Mouse (Mus musculus) embryonic facial prominence, embryonic 13.5 days (tissue): Measurements from ENCODE around the gene Rap2c. TPM values are rescaled to one million over a fixed set of nuclear protein-coding genes. Genes with fewer than 3 reads are reported as not detected.

Source experiments
- ATAC-seq: fragments of 200-750 bp; cut with Nextera tagmentation; 2 replicates; pipeline ENCODE4 v1.8.0; 2017; ENCODE audit warnings: low read depth; ENCODE audit not compliant: insufficient number of reproducible peaks, insufficient read depth, low FRiP score, low TSS enrichment
- H3K27ac ChIP-seq: fragments of 300-500 bp; sonication (generic); 2 replicates; pipeline ENCODE4 v1.5.1; 2015; ENCODE audit warnings: moderate library complexity, mild to moderate bottlenecking, inconsistent platforms
- H3K27me3 ChIP-seq: fragments of 300-500 bp; sonication (generic); 2 replicates; pipeline ENCODE4 v1.6.1; 2015; ENCODE audit warnings: mild to moderate bottlenecking, inconsistent platforms
- H3K36me3 ChIP-seq: fragments of 300-500 bp; sonication (generic); 2 replicates; pipeline ENCODE4 v1.6.1; 2015; ENCODE audit warnings: mild to moderate bottlenecking, inconsistent platforms
- H3K4me1 ChIP-seq: fragments of 300-500 bp; sonication (generic); 2 replicates; pipeline ENCODE4 v1.6.1; 2015; ENCODE audit warnings: inconsistent platforms
- H3K4me2 ChIP-seq: fragments of 300-500 bp; sonication (generic); 2 replicates; pipeline ENCODE4 v1.6.1; 2015; ENCODE audit warnings: moderate library complexity, mild to moderate bottlenecking, inconsistent platforms
- H3K4me3 ChIP-seq: fragments of 300-500 bp; sonication (generic); 2 replicates; pipeline ENCODE4 v1.5.1; 2015; ENCODE audit warnings: mild to moderate bottlenecking, inconsistent platforms
- H3K9ac ChIP-seq: fragments of 300-500 bp; sonication (generic); 2 replicates; pipeline ENCODE4 v1.6.1; 2015; ENCODE audit warnings: mild to moderate bottlenecking, inconsistent platforms
- H3K9me3 ChIP-seq: fragments of 300-500 bp; sonication (generic); 2 replicates; pipeline ENCODE4 v1.6.1; 2016; ENCODE audit warnings: inconsistent platforms
- WGBS: fragments of 180-500 bp; shearing (Covaris S2); methylation state at CpG from one replicate; pipeline ENCODE4 v1.1.7; 2015; ENCODE audit warnings: mixed read lengths; 5-methylcytosine and 5-hydroxymethylcytosine counted together
- polyA plus RNA-seq: library from polyadenylated mRNA; unstranded; fragments of >200 nt; fragmentation: Nextera tagmentation; extraction: Ambion mirVana; gene quantifications from 2 replicates; pipeline ENCODE4 v1.2.1, GENCODE M21; 2015

Rap2c gene
- polyA plus RNA-seq, result 29.1 and 32.5 TPM in 2 replicates

GRCm38 (mm10) chrX:51017851-51018785 is at the start of gene Rap2c:
TSS of gene Rap2c (minus strand) at chrX:51018018.
- Histone ChIP-seq H3K9ac (peak within 1 kb of the TSS; percentile 83), H3K4me2 (peak within 1 kb of the TSS; percentile 60), H3K4me3 (peak within 1 kb of the TSS; percentile 53), H3K36me3 (no peaks in the 10 kb centered on the region), H3K4me1 (no peaks in the 10 kb centered on the region), H3K27me3 (no peaks in the 10 kb centered on the region), H3K9me3 (no peaks in the 10 kb centered on the region), H3K27ac (peak within 1 kb of the TSS; percentile 95)
- ATAC-seq, result peak; percentile 77
- WGBS, result 21% methylated on average over 29 of the region's 92 CpGs

GRCm38 (mm10) chrX:51066539-51067286 is 48.9 kb upstream of the Rap2c start:
- Histone ChIP-seq H3K4me2 (no peak overlapping the region), H3K4me1 (no peaks in the 10 kb centered on the region), H3K9ac (no peak overlapping the region), H3K9me3 (no peaks in the 10 kb centered on the region), H3K27ac (no peak overlapping the region), H3K36me3 (no peaks in the 10 kb centered on the region), H3K27me3 (no peaks in the 10 kb centered on the region), H3K4me3 (no peak overlapping the region)
- no peak for ATAC-seq
- WGBS, result 78% methylated on average over 11 of the region's 11 CpGs

GRCm38 (mm10) chrX:51065773-51066172 is 48.0 kb upstream of the Rap2c start:
- no peak overlapping the region for H3K27ac ChIP-seq
- no peaks in the 10 kb centered on the region for H3K4me1 ChIP-seq
- no peaks in the 10 kb centered on the region for H3K27me3 ChIP-seq
- H3K9ac ChIP-seq, result no peak overlapping the region
- no peak overlapping the region for H3K4me2 ChIP-seq
- no peaks in the 10 kb centered on the region for H3K36me3 ChIP-seq
- ATAC-seq, result no peak
- no peak overlapping the region for H3K4me3 ChIP-seq
- H3K9me3 ChIP-seq, result no peaks in the 10 kb centered on the region
- 19% methylated on average over 6 of the region's 6 CpGs for WGBS

- Histone ChIP-seq H3K36me3 (no peaks in the 10 kb centered on the region), H3K27me3 (no peaks in the 10 kb centered on the region), H3K4me1 (no peaks in the 10 kb centered on the region), H3K4me2 (no peak overlapping the region), H3K4me3 (no peak overlapping the region), H3K27ac (no peak overlapping the region), H3K9ac (no peak overlapping the region), H3K9me3 (no peaks in the 10 kb centered on the region)
- WGBS, result 66% methylated on average over 6 of the region's 6 CpGs
- ATAC-seq, result no peak
These were observed 47.4 kb upstream of the Rap2c start for GRCm38 (mm10) chrX:51065158-51065664.

GRCm38 (mm10) chrX:51060220-51060619 is 42.4 kb upstream of the Rap2c start:
- no peak overlapping the region for H3K9ac ChIP-seq
- ATAC-seq, result no peak
- no peak overlapping the region for H3K4me3 ChIP-seq
- no peaks in the 10 kb centered on the region for H3K4me1 ChIP-seq
- no peak overlapping the region for H3K27ac ChIP-seq
- no peaks in the 10 kb centered on the region for H3K9me3 ChIP-seq
- no peaks in the 10 kb centered on the region for H3K27me3 ChIP-seq
- WGBS, result 55% methylated on average over 4 of the region's 4 CpGs
- no peak overlapping the region for H3K4me2 ChIP-seq
- H3K36me3 ChIP-seq, result no peaks in the 10 kb centered on the region

- no peak for ATAC-seq
- no peaks in the 10 kb centered on the region for H3K4me1 ChIP-seq
- H3K27ac ChIP-seq, result no peak overlapping the region
- no peak overlapping the region for H3K4me2 ChIP-seq
- H3K27me3 ChIP-seq, result no peaks in the 10 kb centered on the region; the same call in 1 of the 2 replicates
- H3K4me3 ChIP-seq, result no peak overlapping the region
- H3K9me3 ChIP-seq, result no peaks in the 10 kb centered on the region
- H3K36me3 ChIP-seq, result no peaks in the 10 kb centered on the region
- 59% methylated on average over 4 of the region's 4 CpGs for WGBS
- H3K9ac ChIP-seq, result no peak overlapping the region
These were observed 40.9 kb upstream of the Rap2c start for GRCm38 (mm10) chrX:51058741-51059140.

- H3K4me2 ChIP-seq, result no peak overlapping the region
- H3K4me3 ChIP-seq, result no peak overlapping the region
- H3K9me3 ChIP-seq, result no peaks in the 10 kb centered on the region
- H3K27ac ChIP-seq, result no peak overlapping the region
- 72% methylated on average over 5 of the region's 5 CpGs for WGBS
- H3K36me3 ChIP-seq, result no peaks in the 10 kb centered on the region
- H3K9ac ChIP-seq, result no peak overlapping the region
- no peaks in the 10 kb centered on the region; the same call in 1 of the 2 replicates for H3K27me3 ChIP-seq
- ATAC-seq, result no peak
- H3K4me1 ChIP-seq, result no peaks in the 10 kb centered on the region
These were observed 40.5 kb upstream of the Rap2c start for GRCm38 (mm10) chrX:51058317-51058716.

- H3K9me3 ChIP-seq, result no peaks in the 10 kb centered on the region
- no peak overlapping the region for H3K9ac ChIP-seq
- H3K4me1 ChIP-seq, result no peaks in the 10 kb centered on the region
- H3K27ac ChIP-seq, result no peak overlapping the region
- ATAC-seq, result no peak
- H3K36me3 ChIP-seq, result no peaks in the 10 kb centered on the region
- WGBS, result 76% methylated on average over 3 of the region's 3 CpGs
- no peaks in the 10 kb centered on the region; the same call in 1 of the 2 replicates for H3K27me3 ChIP-seq
- H3K4me2 ChIP-seq, result no peak overlapping the region
- H3K4me3 ChIP-seq, result no peak overlapping the region
These were observed 34.1 kb upstream of the Rap2c start for GRCm38 (mm10) chrX:51051680-51052461.

- 15% methylated on average over 7 of the region's 7 CpGs for WGBS
- H3K27ac ChIP-seq, result peak overlapping the region; percentile 75
- no peaks in the 10 kb centered on the region for H3K4me1 ChIP-seq
- no peaks in the 10 kb centered on the region for H3K36me3 ChIP-seq
- no peaks in the 10 kb centered on the region for H3K9me3 ChIP-seq
- H3K4me3 ChIP-seq, result no peak overlapping the region
- no peak overlapping the region for H3K4me2 ChIP-seq
- H3K9ac ChIP-seq, result no peak overlapping the region
- H3K27me3 ChIP-seq, result no peaks in the 10 kb centered on the region; the same call in 1 of the 2 replicates
- no peak for ATAC-seq
These were observed 17.9 kb upstream of the Rap2c start for GRCm38 (mm10) chrX:51035678-51036209.

- Histone ChIP-seq H3K4me3 (no peak overlapping the region), H3K27ac (no peak overlapping the region)
- no peak for ATAC-seq
These were observed 2.1 kb upstream of the Rap2c start for GRCm38 (mm10) chrX:51019884-51020283.

GRCm38 (mm10) chrX:51018786-51019179 is 965 bp upstream of the Rap2c start:
- H3K9ac ChIP-seq, result peak overlapping the region; percentile 83
- H3K4me1 ChIP-seq, result no peaks in the 10 kb centered on the region
- 32% methylated on average over 30 of the region's 32 CpGs for WGBS
- H3K4me3 ChIP-seq, result peak overlapping the region; percentile 53
- no peaks in the 10 kb centered on the region for H3K9me3 ChIP-seq
- no peaks in the 10 kb centered on the region for H3K27me3 ChIP-seq
- peak; percentile 77 for ATAC-seq
- peak overlapping the region; percentile 95 for H3K27ac ChIP-seq
- no peaks in the 10 kb centered on the region for H3K36me3 ChIP-seq
- peak overlapping the region; percentile 60 for H3K4me2 ChIP-seq

More at GRCm38 (mm10) chrX:51019884-51020283, 2.1 kb upstream of the Rap2c start:
- Histone ChIP-seq H3K27me3 (no peaks in the 10 kb centered on the region), H3K9ac (no peak overlapping the region), H3K4me1 (no peaks in the 10 kb centered on the region), H3K4me2 (no peak overlapping the region), H3K36me3 (no peaks in the 10 kb centered on the region), H3K9me3 (no peaks in the 10 kb centered on the region)
- 32% methylated on average over 2 of the region's 2 CpGs for WGBS
